Mouse (Mus musculus): Measurements from ENCODE around the gene Men1. TPM values are rescaled to one million over a fixed set of nuclear protein-coding genes. Genes with fewer than 3 reads are reported as not detected.
A peak's percentile ranks its signal among the peaks of the same experiment; 100 is the strongest.

The Men1 gene
- polyA plus RNA-seq, 1 experiment from 2014 or later = 54.6 TPM

GRCm38 (mm10) chr19:6351431-6352106 is 16.8 kb downstream of the Men1 start:
- 68% methylated on average over 14 of the region's 14 CpGs for WGBS
- no peak overlapping the region for H3K9ac ChIP-seq (ENCODE audit: low read depth, low read length)
- H3K36me3 ChIP-seq (ENCODE audit: insufficient read depth, low read length) = peaks cover 18% of the 10 kb centered on the region; the same call in 1 of the 2 replicates
- DNase-seq (ENCODE audit: low spot score) (no peak), ATAC-seq (replicated peaks; ENCODE audit: low FRiP score, low read depth) (no peak)
- no peak overlapping the region for H3K4me2 ChIP-seq (ENCODE audit: low read length)
- no peak overlapping the region for H3K27ac ChIP-seq
- no peaks in the 10 kb centered on the region for H3K27me3 ChIP-seq (ENCODE audit: insufficient read depth, low read length)
- H3K4me3 ChIP-seq (replicated peaks; ENCODE audit: low read depth, low read length) = no peak overlapping the region
- H3K4me1 ChIP-seq (replicated peaks; ENCODE audit: insufficient read depth, low read length) = 0 out of 2 replicates have a peak, but pooled peaks cover 4% of the 10 kb centered on the region
- H3K9me3 ChIP-seq (replicated peaks; ENCODE audit: low read length) = no peaks in the 10 kb centered on the region
- no peak for TF ChIP-seq CTCF (IDR thresholded peaks at IDR 0.05; ENCODE audit: low read depth)

- Histone ChIP-seq H3K4me2 (ENCODE audit: low read length) (no peak overlapping the region), H3K4me3 (replicated peaks; ENCODE audit: low read depth, low read length) (no peak overlapping the region), H3K9ac (ENCODE audit: low read depth, low read length) (no peak overlapping the region), H3K27me3 (ENCODE audit: insufficient read depth, low read length) (no peaks in the 10 kb centered on the region), H3K27ac (no peak overlapping the region), H3K9me3 (replicated peaks; ENCODE audit: low read length) (no peaks in the 10 kb centered on the region), H3K36me3 (ENCODE audit: insufficient read depth, low read length) (0 out of 2 replicates have a peak, but pooled peaks cover 17% of the 10 kb centered on the region), H3K4me1 (replicated peaks; ENCODE audit: insufficient read depth, low read length) (0 out of 2 replicates have a peak, but pooled peaks cover 4% of the 10 kb centered on the region)
- DNase-seq (ENCODE audit: low spot score) = no peak
- no peak for TF ChIP-seq CTCF (IDR thresholded peaks at IDR 0.05; ENCODE audit: low read depth)
- ATAC-seq (replicated peaks; ENCODE audit: low FRiP score, low read depth) = no peak
- 76% methylated on average over 2 of the region's 2 CpGs for WGBS
These were observed 17.3 kb downstream of the Men1 start for GRCm38 (mm10) chr19:6352107-6352505.

GRCm38 (mm10) chr19:6354030-6354429 is 19.3 kb downstream of the Men1 start:
- Histone ChIP-seq H3K36me3 (ENCODE audit: insufficient read depth, low read length) (0 out of 2 replicates have a peak, but pooled peaks cover 17% of the 10 kb centered on the region), H3K9ac (ENCODE audit: low read depth, low read length) (no peak overlapping the region)

DNA sequence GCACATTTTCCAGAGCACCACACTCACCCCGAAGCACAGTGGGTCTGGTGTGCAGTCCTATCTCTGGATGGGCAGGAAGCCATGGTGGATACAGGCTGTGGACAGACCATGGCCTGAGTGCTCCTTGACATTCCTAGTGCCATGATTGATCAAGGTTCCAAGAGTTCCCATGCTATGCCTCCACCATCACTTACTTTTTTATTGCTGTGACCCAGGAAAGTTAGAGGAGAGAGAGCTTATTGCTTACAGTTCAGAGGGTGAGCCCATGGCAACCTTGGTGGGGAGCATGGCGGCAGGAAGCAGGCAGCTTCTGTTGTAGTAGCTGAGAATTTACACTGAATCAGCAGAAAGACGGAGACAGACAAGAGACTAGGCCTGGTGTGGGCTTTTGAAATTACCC is 26.5 kb downstream of the Men1 start:
- H3K4me2 ChIP-seq (ENCODE audit: low read length) = no peak overlapping the region
- 0 out of 2 replicates have a peak, but pooled peaks cover 8% of the 10 kb centered on the region for H3K36me3 ChIP-seq (ENCODE audit: insufficient read depth, low read length)
- DNase-seq (ENCODE audit: low spot score) = no peak
- no peak overlapping the region for H3K4me3 ChIP-seq (replicated peaks; ENCODE audit: low read depth, low read length)
- no peak overlapping the region for H3K27ac ChIP-seq
- no peak for ATAC-seq (replicated peaks; ENCODE audit: low FRiP score, low read depth)
- H3K9me3 ChIP-seq (replicated peaks; ENCODE audit: low read length) = no peaks in the 10 kb centered on the region
- TF ChIP-seq CTCF (IDR thresholded peaks at IDR 0.05; ENCODE audit: low read depth) = no peak
- 95% methylated on average over 3 of the region's 3 CpGs for WGBS
- H3K27me3 ChIP-seq (ENCODE audit: insufficient read depth, low read length) = no peaks in the 10 kb centered on the region
- no peak overlapping the region for H3K9ac ChIP-seq (ENCODE audit: low read depth, low read length)
- H3K4me1 ChIP-seq (replicated peaks; ENCODE audit: insufficient read depth, low read length) = peaks cover 6% of the 10 kb centered on the region; the same call in 1 of the 2 replicates

More at GRCm38 (mm10) chr19:6354030-6354429, 19.3 kb downstream of the Men1 start:
- Histone ChIP-seq H3K4me2 (ENCODE audit: low read length) (no peak overlapping the region), H3K4me1 (replicated peaks; ENCODE audit: insufficient read depth, low read length) (0 out of 2 replicates have a peak, but pooled peaks cover 4% of the 10 kb centered on the region), H3K27me3 (ENCODE audit: insufficient read depth, low read length) (no peaks in the 10 kb centered on the region), H3K27ac (no peak overlapping the region), H3K4me3 (replicated peaks; ENCODE audit: low read depth, low read length) (no peak overlapping the region), H3K9me3 (replicated peaks; ENCODE audit: low read length) (no peaks in the 10 kb centered on the region)
- DNase-seq (ENCODE audit: low spot score) (no peak), ATAC-seq (replicated peaks; ENCODE audit: low FRiP score, low read depth) (no peak)
- no peak for TF ChIP-seq CTCF (IDR thresholded peaks at IDR 0.05; ENCODE audit: low read depth)
- 49% methylated on average over 7 of the region's 7 CpGs for WGBS

DNA sequence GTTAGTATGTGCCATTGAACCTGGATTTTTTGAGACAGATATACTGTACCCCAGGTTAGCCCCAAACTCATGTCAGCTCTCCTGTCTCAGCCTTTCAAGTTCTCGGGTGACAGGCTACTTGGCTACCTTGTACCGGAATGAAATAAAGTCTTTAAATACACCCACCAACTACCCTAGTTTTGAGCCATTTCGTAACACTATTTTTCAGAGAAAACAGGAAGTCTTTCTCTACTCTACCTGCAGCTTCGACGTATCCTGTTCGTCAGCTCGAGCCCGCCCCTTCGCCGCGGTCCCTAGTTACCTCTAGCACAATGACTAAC is 28.3 kb downstream of the Men1 start:
- no peak for TF ChIP-seq CTCF (IDR thresholded peaks at IDR 0.05; ENCODE audit: low read depth)
- peaks cover 24% of the 10 kb centered on the region for H3K36me3 ChIP-seq (ENCODE audit: insufficient read depth, low read length)
- DNase-seq (ENCODE audit: low spot score) (no peak), ATAC-seq (replicated peaks; ENCODE audit: low FRiP score, low read depth) (no peak)
- H3K9ac ChIP-seq (ENCODE audit: low read depth, low read length) = peak overlapping the region; percentile 19; the same call in 1 of the 2 replicates
- H3K27me3 ChIP-seq (ENCODE audit: insufficient read depth, low read length) = no peaks in the 10 kb centered on the region
- peak overlapping the region; percentile 81 for H3K4me3 ChIP-seq (replicated peaks; ENCODE audit: low read depth, low read length)
- H3K4me1 ChIP-seq (replicated peaks; ENCODE audit: insufficient read depth, low read length) = peaks cover 6% of the 10 kb centered on the region; the same call in 1 of the 2 replicates
- under 1% methylated on average over 11 of the region's 11 CpGs for WGBS
- H3K4me2 ChIP-seq (ENCODE audit: low read length) = peak overlapping the region; percentile 59
- H3K27ac ChIP-seq = peak overlapping the region; percentile 65
- no peaks in the 10 kb centered on the region for H3K9me3 ChIP-seq (replicated peaks; ENCODE audit: low read length)

DNA sequence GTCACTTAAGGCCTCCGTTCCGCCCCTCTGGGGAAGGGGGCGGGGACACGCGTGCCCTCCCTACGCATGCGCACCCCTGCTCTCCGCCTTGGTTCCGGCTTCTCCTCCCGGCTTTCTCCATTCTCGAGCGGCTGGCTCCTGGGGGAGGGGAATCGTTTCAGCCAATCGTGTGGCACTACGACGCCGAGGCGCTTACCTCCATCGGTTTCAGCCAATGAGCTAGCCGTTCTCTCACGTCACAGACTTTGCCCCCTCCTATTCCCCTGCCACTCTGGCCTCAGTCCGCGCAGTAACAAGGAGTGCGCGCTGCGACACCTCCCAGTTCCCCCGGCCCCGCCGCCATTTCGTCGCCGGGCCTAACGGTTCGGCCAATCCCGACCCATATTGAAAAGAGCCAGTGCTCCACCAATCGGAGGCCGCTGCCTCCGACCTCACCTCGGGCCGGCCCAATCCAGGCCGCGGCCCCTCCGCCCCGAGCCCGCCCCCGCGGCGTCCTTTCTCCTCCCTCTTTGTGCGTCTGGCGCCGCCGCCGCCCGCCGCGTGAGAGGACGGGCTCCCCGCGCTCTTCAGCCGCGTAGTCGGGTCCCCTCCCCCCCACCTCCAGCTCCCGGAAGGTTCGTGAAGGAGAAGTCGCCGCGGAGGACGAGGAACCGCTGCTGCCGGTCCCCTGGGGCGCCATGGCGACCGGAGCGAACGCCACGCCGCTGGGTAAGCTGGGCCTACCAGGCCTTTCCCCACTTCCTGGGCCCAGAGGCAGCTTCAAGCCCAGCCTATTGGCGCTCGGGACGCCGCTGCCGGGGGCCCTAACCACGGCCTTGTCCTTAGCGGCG is 28.8 kb downstream of the Men1 start, which contains the start of gene Sf1:
Sf1 (plus strand) TSS at position 280 of the 830 bp plus-strand sequence.
- Histone ChIP-seq H3K4me3 (replicated peaks; ENCODE audit: low read depth, low read length) (peak within 1 kb of the TSS; percentile 81), H3K4me2 (ENCODE audit: low read length) (peak within 1 kb of the TSS; percentile 66), H3K4me1 (replicated peaks; ENCODE audit: insufficient read depth, low read length) (peaks cover 6% of the 10 kb centered on the region; the same call in 1 of the 2 replicates), H3K9me3 (replicated peaks; ENCODE audit: low read length) (no peaks in the 10 kb centered on the region), H3K27ac (peak within 1 kb of the TSS; percentile 99), H3K27me3 (ENCODE audit: insufficient read depth, low read length) (no peaks in the 10 kb centered on the region), H3K36me3 (ENCODE audit: insufficient read depth, low read length) (peaks cover 29% of the 10 kb centered on the region), H3K9ac (ENCODE audit: low read depth, low read length) (peak within 1 kb of the TSS; percentile 91)
- peak; percentile 100 for DNase-seq (ENCODE audit: low spot score)
- no peak for TF ChIP-seq CTCF (IDR thresholded peaks at IDR 0.05; ENCODE audit: low read depth)
- under 1% methylated on average over 81 of the region's 85 CpGs for WGBS
- ATAC-seq (replicated peaks; ENCODE audit: low FRiP score, low read depth) = peak; percentile 97

All from kidney, postnatal 0 days (tissue).